Mouse (Mus musculus) MEL (cell line): ENCODE measurements around the gene Mylpf. TPM values are rescaled to one million over a fixed set of nuclear protein-coding genes. Genes with fewer than 3 reads are reported as not detected.

Source experiments
- DNase-seq: peaks from one replicate; pipeline ENCODE4 v3.0.0; 2011; ENCODE audit warnings: low read depth, low spot score
- H3K27ac ChIP-seq: 2 replicates; pipeline ENCODE4 v1.5.1; 2012; ENCODE audit warnings: low read depth, mild to moderate bottlenecking, control low read depth, low read length, moderate library complexity; ENCODE audit not compliant: control insufficient read depth
- H3K27me3 ChIP-seq, 2 experiments: fragments of 150-350 bp in 1 of 2; sonication (generic) in 1 of 2; 2 replicates each; pipeline ENCODE4 v1.6.1; 2012; ENCODE audit warnings: low read length in 2 of 2, mild to moderate bottlenecking in 2 of 2, improper control_type of control experiment in 1 of 2, moderate library complexity in 1 of 2; ENCODE audit not compliant: insufficient read depth in 2 of 2, control insufficient read depth in 1 of 2
- H3K36me3 ChIP-seq, 2 experiments: 2 replicates each; pipeline ENCODE4 v1.6.1; 2012 to 2014; ENCODE audit warnings: low read length in 2 of 2, improper control_type of control experiment in 1 of 2, inconsistent platforms in 1 of 2, mild to moderate bottlenecking in 1 of 2; ENCODE audit not compliant: insufficient read depth in 2 of 2, control insufficient read depth in 1 of 2
- H3K4me1 ChIP-seq, 2 experiments: fragments of 150-350 bp in 1 of 2; sonication (generic) in 1 of 2; 2 replicates each; pipeline ENCODE4 v1.6.1; 2012; ENCODE audit warnings: low read length in 2 of 2, improper control_type of control experiment in 1 of 2, mild to moderate bottlenecking in 1 of 2; ENCODE audit not compliant: insufficient read depth in 2 of 2, control insufficient read depth in 1 of 2
- H3K4me3 ChIP-seq, 2 experiments: fragments of 150-350 bp in 1 of 2; sonication (generic) in 1 of 2; 2 replicates each; pipeline ENCODE4 v1.5.1; 2012; ENCODE audit warnings: low read depth in 2 of 2, low read length in 2 of 2, mild to moderate bottlenecking in 2 of 2, moderate library complexity in 2 of 2, control low read depth in 1 of 2, improper control_type of control experiment in 1 of 2; ENCODE audit not compliant: control insufficient read depth in 1 of 2, insufficient read depth in 1 of 2
- H3K79me2 ChIP-seq: 2 replicates; pipeline ENCODE4 v1.6.1; 2012; ENCODE audit warnings: mild to moderate bottlenecking, low read length, moderate library complexity; ENCODE audit not compliant: control insufficient read depth, poor library complexity, insufficient read depth
- H3K9ac ChIP-seq: 2 replicates; pipeline ENCODE4 v1.6.1; 2012; ENCODE audit warnings: low read depth, mild to moderate bottlenecking, control low read depth, low read length, moderate library complexity; ENCODE audit not compliant: control insufficient read depth, poor library complexity, severe bottlenecking
- H3K9me3 ChIP-seq: fragments of 150-350 bp; sonication (generic); replicated peaks from 2 replicates; pipeline ENCODE4 v1.6.1; 2012; ENCODE audit warnings: mild to moderate bottlenecking, low read length, improper control_type of control experiment, moderate library complexity; ENCODE audit not compliant: insufficient read depth
- CHD1 ChIP-seq: IDR thresholded peaks from 2 replicates; pipeline ENCODE4 v1.6.1; 2012; ENCODE audit warnings: low read depth, mild to moderate bottlenecking, inconsistent platforms, low read length, improper control_type of control experiment
- CHD2 ChIP-seq: IDR thresholded peaks from 2 replicates; pipeline ENCODE4 v1.6.1; 2011; ENCODE audit warnings: low read length, improper control_type of control experiment
- CTCF ChIP-seq, 3 experiments: IDR thresholded peaks in 2 of 3; conservative IDR thresholded peaks in 1 of 3; 2 replicates each; pipeline ENCODE4 v1.5.1; 2011 to 2012; ENCODE audit warnings: low read length in 3 of 3, low read depth in 2 of 3, mild to moderate bottlenecking in 2 of 3, improper control_type of control experiment in 1 of 3, inconsistent platforms in 1 of 3, mixed read lengths in 1 of 3, moderate library complexity in 1 of 3; ENCODE audit not compliant: control insufficient read depth in 1 of 3, insufficient read depth in 1 of 3, poor library complexity in 1 of 3, severe bottlenecking in 1 of 3
- E2F4 ChIP-seq: IDR thresholded peaks from 2 replicates; pipeline ENCODE4 v1.6.1; 2011; ENCODE audit warnings: low read depth, low read length, improper control_type of control experiment, borderline replicate concordance
- ELF1 ChIP-seq: IDR thresholded peaks from 2 replicates; pipeline ENCODE4 v1.6.1; 2014; ENCODE audit warnings: low read depth, mild to moderate bottlenecking, inconsistent platforms, low read length, improper control_type of control experiment, moderate library complexity
- EP300 ChIP-seq, 2 experiments: IDR thresholded peaks; 2 replicates each; pipeline ENCODE4 v1.6.1; 2011; ENCODE audit warnings: improper control_type of control experiment in 2 of 2, low read length in 2 of 2, low read depth in 1 of 2, mild to moderate bottlenecking in 1 of 2
- GABPA ChIP-seq: IDR thresholded peaks from 2 replicates; pipeline ENCODE4 v1.6.1; 2012; ENCODE audit warnings: low read depth, mild to moderate bottlenecking, inconsistent platforms, low read length, improper control_type of control experiment, moderate library complexity
- GATA1 ChIP-seq: IDR thresholded peaks from 2 replicates; pipeline ENCODE4 v1.6.1; 2011; ENCODE audit warnings: low read depth, low read length, improper control_type of control experiment
- HCFC1 ChIP-seq: IDR thresholded peaks from 2 replicates; pipeline ENCODE4 v1.6.1; 2012; ENCODE audit warnings: low read depth, mild to moderate bottlenecking, inconsistent platforms, low read length, improper control_type of control experiment, moderate library complexity
- JUND ChIP-seq: IDR thresholded peaks from 2 replicates; pipeline ENCODE4 v1.6.1; 2011; ENCODE audit warnings: low read depth, mild to moderate bottlenecking, improper control_type of control experiment, low read length
- KAT2A ChIP-seq: conservative IDR thresholded peaks from 2 replicates; pipeline ENCODE4 v1.6.1; 2012; ENCODE audit warnings: low read depth, low read length, improper control_type of control experiment, inconsistent platforms
- MAX ChIP-seq: IDR thresholded peaks from 2 replicates; pipeline ENCODE4 v1.6.1; 2011; ENCODE audit warnings: low read length, improper control_type of control experiment
- MAZ ChIP-seq: IDR thresholded peaks from 2 replicates; pipeline ENCODE4 v1.6.1; 2012; ENCODE audit warnings: low read depth, mild to moderate bottlenecking, inconsistent platforms, low read length, improper control_type of control experiment
- MEF2A ChIP-seq: IDR thresholded peaks from 2 replicates; pipeline ENCODE4 v1.6.1; 2014; ENCODE audit warnings: low read depth, mild to moderate bottlenecking, inconsistent platforms, low read length, improper control_type of control experiment; ENCODE audit not compliant: poor library complexity, insufficient replicate concordance, severe bottlenecking; ENCODE audit errors: extremely low read depth
- MXI1 ChIP-seq: IDR thresholded peaks from 2 replicates; pipeline ENCODE4 v1.6.1; 2011; ENCODE audit warnings: mild to moderate bottlenecking, low read depth, low read length, improper control_type of control experiment
- MYC ChIP-seq: IDR thresholded peaks from 2 replicates; pipeline ENCODE4 v1.6.1; 2011; ENCODE audit warnings: low read depth, mild to moderate bottlenecking, low read length, improper control_type of control experiment, moderate library complexity
- NELFE ChIP-seq: IDR thresholded peaks from 2 replicates; pipeline ENCODE4 v1.6.1; 2011; ENCODE audit warnings: low read depth, low read length, improper control_type of control experiment
- NRF1 ChIP-seq: IDR thresholded peaks from 2 replicates; pipeline ENCODE4 v1.6.1; 2014; ENCODE audit warnings: low read depth, mild to moderate bottlenecking, inconsistent platforms, low read length, improper control_type of control experiment, moderate library complexity; ENCODE audit not compliant: poor library complexity, insufficient read depth, severe bottlenecking
- POLR2A ChIP-seq, 2 experiments: IDR thresholded peaks; 2 replicates each; pipeline ENCODE4 v1.6.1; 2011 to 2012; ENCODE audit warnings: low read length in 2 of 2, mild to moderate bottlenecking in 2 of 2, control low read depth in 1 of 2, improper control_type of control experiment in 1 of 2, low read depth in 1 of 2, moderate library complexity in 1 of 2; ENCODE audit not compliant: control insufficient read depth in 1 of 2, insufficient read depth in 1 of 2, poor library complexity in 1 of 2
- POLR2AphosphoS2 ChIP-seq: IDR thresholded peaks from 2 replicates; pipeline ENCODE4 v1.6.1; 2011; ENCODE audit warnings: low read length, improper control_type of control experiment
- POLR2AphosphoS5 ChIP-seq: IDR thresholded peaks from 2 replicates; pipeline ENCODE4 v1.6.1; 2012; ENCODE audit warnings: low read depth, borderline replicate concordance, mild to moderate bottlenecking, inconsistent platforms, low read length, moderate library complexity, mixed read lengths
- RAD21 ChIP-seq: IDR thresholded peaks from 2 replicates; pipeline ENCODE4 v1.6.1; 2011; ENCODE audit warnings: mild to moderate bottlenecking, low read depth, low read length, improper control_type of control experiment
- RCOR1 ChIP-seq: IDR thresholded peaks from 2 replicates; pipeline ENCODE4 v1.6.1; 2012; ENCODE audit warnings: low read depth, mild to moderate bottlenecking, inconsistent platforms, low read length, improper control_type of control experiment
- SIN3A ChIP-seq: IDR thresholded peaks from 2 replicates; pipeline ENCODE4 v1.6.1; 2012; ENCODE audit warnings: low read length, improper control_type of control experiment, inconsistent platforms
- SMC3 ChIP-seq: IDR thresholded peaks from 2 replicates; pipeline ENCODE4 v1.6.1; 2011; ENCODE audit warnings: low read depth, low read length, improper control_type of control experiment
- TAL1 ChIP-seq: IDR thresholded peaks from 2 replicates; pipeline ENCODE4 v1.6.1; 2012; ENCODE audit warnings: mild to moderate bottlenecking, inconsistent platforms, low read length, moderate library complexity, mixed read lengths
- TBP ChIP-seq: IDR thresholded peaks from 2 replicates; pipeline ENCODE4 v1.8.0; 2011; ENCODE audit warnings: low read depth, low read length, improper control_type of control experiment
- TCF12 ChIP-seq: IDR thresholded peaks from 2 replicates; pipeline ENCODE4 v1.6.1; 2014; ENCODE audit warnings: low read depth, mild to moderate bottlenecking, inconsistent platforms, low read length, improper control_type of control experiment, moderate library complexity
- USF1 ChIP-seq: IDR thresholded peaks from 2 replicates; pipeline ENCODE4 v1.6.1; 2014; ENCODE audit warnings: low read depth, mild to moderate bottlenecking, inconsistent platforms, low read length, improper control_type of control experiment, moderate library complexity
- USF2 ChIP-seq, 2 experiments: IDR thresholded peaks; 2 replicates each; pipeline ENCODE4 v1.6.1; 2011 to 2012; ENCODE audit warnings: improper control_type of control experiment in 2 of 2, low read length in 2 of 2, borderline replicate concordance in 1 of 2, inconsistent platforms in 1 of 2, low read depth in 1 of 2, mild to moderate bottlenecking in 1 of 2; ENCODE audit not compliant: insufficient read depth in 1 of 2
- ZC3H11A ChIP-seq: IDR thresholded peaks from 2 replicates; pipeline ENCODE4 v1.6.1; 2012; ENCODE audit warnings: low read depth, mild to moderate bottlenecking, inconsistent platforms, low read length, improper control_type of control experiment
- ZKSCAN1 ChIP-seq: IDR thresholded peaks from 2 replicates; pipeline ENCODE4 v1.6.1; 2012; ENCODE audit warnings: low read depth, mild to moderate bottlenecking, inconsistent platforms, low read length, improper control_type of control experiment, moderate library complexity
- ZMIZ1 ChIP-seq: IDR thresholded peaks from 2 replicates; pipeline ENCODE4 v1.6.1; 2012; ENCODE audit warnings: low read depth, mild to moderate bottlenecking, inconsistent platforms, low read length, improper control_type of control experiment, moderate library complexity
- ZNF384 ChIP-seq: IDR thresholded peaks from 2 replicates; pipeline ENCODE4 v1.6.1; 2012; ENCODE audit warnings: low read depth, mild to moderate bottlenecking, inconsistent platforms, low read length, improper control_type of control experiment
- polyA plus RNA-seq, 2 experiments: library from polyadenylated mRNA; stranded (reverse) in 1 of 2; unstranded in 1 of 2; fragments of >175 nt in 1 of 2; fragments of >200 nt in 1 of 2; gene quantifications; 2 replicates each; pipeline versions ENCODE4 v1.2.1 to v1.2.4; 2012; ENCODE audit warnings: low replicate concordance in 2 of 2, low read depth in 1 of 2; ENCODE audit not compliant: insufficient read length in 2 of 2, insufficient read depth in 1 of 2, missing spikeins in 1 of 2
- total RNA-seq: library from RNA; depleted of rRNA; stranded (reverse); fragments of 300-350 nt; gene quantifications from 2 replicates; pipeline ENCODE4 v1.2.3, GENCODE M21; 2012; rRNA removed

The Mylpf gene
- total RNA-seq (8.3 and 11.2 TPM in 2 replicates), polyA plus RNA-seq (1 to 10 TPM in 1 of 2 experiments, not detected in 1; 9.1 TPM)

DNA sequence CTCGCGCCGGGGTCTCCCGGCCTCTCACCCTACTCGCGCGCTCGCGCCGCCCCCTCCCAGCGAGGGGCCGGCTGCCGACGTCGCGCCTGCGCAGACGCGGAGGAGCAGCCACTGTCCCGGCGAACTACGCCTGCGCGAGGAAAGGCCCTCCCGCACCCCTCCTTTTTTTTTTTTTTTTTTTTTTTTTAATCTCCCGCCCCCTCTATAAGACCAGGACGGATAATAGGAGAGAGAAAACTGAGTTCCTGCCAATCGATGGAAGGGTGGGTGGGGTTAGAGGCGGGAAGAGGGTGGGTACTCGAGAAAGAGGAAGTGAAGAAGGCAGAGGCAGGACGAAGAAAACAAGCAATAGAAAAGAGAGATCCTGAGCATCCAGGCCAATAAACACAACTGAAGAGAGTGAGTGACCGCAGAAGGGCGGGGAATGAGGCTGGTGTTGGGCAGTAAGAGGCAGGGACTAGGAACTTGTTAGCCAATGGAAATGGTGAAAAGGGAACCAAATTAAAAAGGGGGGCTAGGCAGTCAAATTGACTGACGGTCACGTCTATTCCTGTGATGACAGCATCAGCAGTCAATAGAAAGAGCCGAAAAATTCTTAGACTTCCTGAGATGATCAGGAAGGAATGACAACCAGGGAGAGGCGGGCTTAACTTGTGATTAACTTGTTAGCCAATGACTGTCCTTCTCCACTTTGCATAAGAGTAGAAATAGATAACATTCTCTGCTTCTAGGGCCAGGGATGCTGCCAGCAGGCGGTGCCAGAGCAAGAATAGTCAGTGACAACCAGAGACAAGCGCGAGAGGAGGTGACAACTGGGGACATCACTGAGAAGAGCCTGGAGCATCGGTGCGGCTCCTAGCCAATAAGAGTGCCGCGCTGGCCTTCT lies at the start of gene Mylpf:
Gene Mylpf, plus strand, starts transcription at position 338 of the 886 bp plus-strand sequence.
- peaks cover 0 to 25% of the 10 kb centered on the region in 2 experiments; a peak in 3 of 4 replicates for H3K4me1 ChIP-seq
- H3K36me3 ChIP-seq, result peaks cover 4 to 21% of the 10 kb centered on the region in 2 experiments; a peak in 3 of 4 replicates
- H3K79me2 ChIP-seq, result peaks cover 36% of the 10 kb centered on the region
- peak within 1 kb of the TSS; percentile 86 for H3K9ac ChIP-seq
- H3K27ac ChIP-seq, result peak within 1 kb of the TSS; percentile 84
- no peaks in the 10 kb centered on the region for H3K27me3 ChIP-seq
- peak within 1 kb of the TSS; percentile 99 for H3K4me3 ChIP-seq
- H3K9me3 ChIP-seq, result no peaks in the 10 kb centered on the region
- DNase-seq, result peak; percentile 99
- TF ChIP-seq MYC (0 out of 2 replicates have a peak, but pooled peaks have one; percentile 33), CTCF (IDR thresholded peaks at IDR 0.05 in 2 of 3, conservative IDR thresholded peaks at IDR 0.05 in 1 of 3; ENCODE audit: control insufficient read depth in 1 of 3, insufficient read depth in 1 of 3, low read depth in 2 of 3, low read length in 3 of 3, poor library complexity in 1 of 3, severe bottlenecking in 1 of 3) (peak; percentile 39 to 66 (median 62)), ZC3H11A (no peak), RCOR1 (peak; percentile 67), USF2 (IDR thresholded peaks at IDR 0.05; ENCODE audit: borderline replicate concordance in 1 of 2, insufficient read depth in 1 of 2, low read depth in 1 of 2, low read length in 2 of 2) (no peak), GABPA (no peak), ELF1 (peak; percentile 58), POLR2A (IDR thresholded peaks at IDR 0.05; ENCODE audit: control insufficient read depth in 1 of 2, insufficient read depth in 1 of 2, low read depth in 1 of 2, low read length in 2 of 2, poor library complexity in 1 of 2) (peak; percentile 34 to 97; a peak in 2 of 4 replicates), HCFC1 (peak; percentile 77), NELFE (peak; percentile 83), ZNF384 (peak; percentile 98), ZKSCAN1 (peak; percentile 36; the same call in 1 of the 2 replicates), TAL1 (no peak), POLR2AphosphoS5 (no peak), TBP (peak; percentile 96), MAX (no peak), JUND (no peak), CHD2 (peak; percentile 58; the same call in 1 of the 2 replicates), E2F4 (no peak), EP300 (IDR thresholded peaks at IDR 0.05; ENCODE audit: low read depth in 1 of 2, low read length in 2 of 2) (no peak; a peak in 1 of 4 replicates), RAD21 (peak; percentile 18), USF1 (no peak; the same call in 1 of the 2 replicates), KAT2A (0 out of 2 replicates have a peak, but pooled peaks have one; percentile 24), MXI1 (peak; percentile 80; the same call in 1 of the 2 replicates), SMC3 (peak; percentile 41; the same call in 1 of the 2 replicates), MAZ (peak; percentile 95), ZMIZ1 (peak; percentile 91), TCF12 (peak; percentile 65), GATA1 (peak; percentile 75), MEF2A (peak; percentile 17; the same call in 1 of the 2 replicates), CHD1 (no peak), NRF1 (peak; percentile 89), SIN3A (peak; percentile 84), POLR2AphosphoS2 (peak; percentile 77; the same call in 1 of the 2 replicates)
